Mouse (Mus musculus) heart, adult 11 months (tissue): ENCODE results near the gene Cyp2j7.
"Not testable (repeated sequence)": the region's sequence is repeated elsewhere in the genome, so short reads cannot be mapped to it uniquely, and the experiment has no call there.

Source experiments
- DNase-seq: peaks from one replicate; pipeline ENCODE4 v3.0.0; 2022

Cyp2j7 gene

GRCm38 (mm10) chr4:96236559-96236958 lies at the start of gene Cyp2j7:
Gene Cyp2j7, minus strand, starts transcription at chr4:96236659.
- no peak for DNase-seq

GRCm38 (mm10) chr4:96276896-96277295 lies 40.4 kb upstream of the Cyp2j7 start:
- not testable (repeated sequence) for DNase-seq

GRCm38 (mm10) chr4:96273907-96274306 lies 37.4 kb upstream of the Cyp2j7 start:
- DNase-seq, result peak; percentile 75

GRCm38 (mm10) chr4:96196701-96197100 lies 39.8 kb downstream of the Cyp2j7 start:
- DNase-seq, result no peak

- DNase-seq, result not testable (repeated sequence)
These were observed 47.1 kb downstream of the Cyp2j7 start for GRCm38 (mm10) chr4:96189321-96189720.

- DNase-seq, result not testable (repeated sequence)
These were observed 47.8 kb downstream of the Cyp2j7 start for GRCm38 (mm10) chr4:96188671-96189070.

- DNase-seq, result not testable (repeated sequence)
These were observed 48.3 kb downstream of the Cyp2j7 start for GRCm38 (mm10) chr4:96188146-96188545.

GRCm38 (mm10) chr4:96184716-96185115 lies 51.7 kb downstream of the Cyp2j7 start:
- not testable (repeated sequence) for DNase-seq

- no peak for DNase-seq
These were observed 73.6 kb downstream of the Cyp2j7 start for GRCm38 (mm10) chr4:96162839-96163238.

- no peak for DNase-seq
These were observed 74.9 kb downstream of the Cyp2j7 start for GRCm38 (mm10) chr4:96161575-96161974.
